Mouse (Mus musculus) lung, postnatal 0 days (tissue): ENCODE measurements around the gene Acvr1.

Source experiments
- CTCF ChIP-seq: IDR thresholded peaks from 2 replicates; pipeline ENCODE4 v1.5.1; 2016; ENCODE audit warnings: antibody characterized with exemption, mild to moderate bottlenecking
- EP300 ChIP-seq: IDR thresholded peaks from 2 replicates; pipeline ENCODE4 v1.6.1; 2016; ENCODE audit warnings: antibody characterized with exemption, mild to moderate bottlenecking, control low read depth

- TF ChIP-seq EP300 (no peak), CTCF (peak; percentile 30; the same call in 1 of the 2 replicates)
These were observed 47.9 kb upstream of the Acvr1 start for GRCm38 (mm10) chr2:58614851-58615250.
